Mouse (Mus musculus) cerebellum, adult (tissue): ENCODE data around the gene Nfix.
"Not testable (repeated sequence)": the region's sequence is repeated elsewhere in the genome, so short reads cannot be mapped to it uniquely, and the experiment has no call there.

ENCODE experiments used
- ATAC-seq: cut with Nextera tagmentation; 2 replicates; pipeline ENCODE4 v1.9.2; 2017; ENCODE audit warnings: mild to moderate bottlenecking, moderate library complexity, mixed read lengths; ENCODE audit not compliant: insufficient number of reproducible peaks, low FRiP score, low TSS enrichment

The Nfix gene

GRCm38 (mm10) chr8:84832759-84833742 is 32.9 kb upstream of the Nfix start:
- ATAC-seq: no peak

- peak; percentile 73; the same call in 1 of the 2 replicates for ATAC-seq
Measured at GRCm38 (mm10) chr8:84832034-84832717, 32.0 kb upstream of the Nfix start.

GRCm38 (mm10) chr8:84831490-84831889 is 31.3 kb upstream of the Nfix start, which contains the start of gene Gadd45gip1:
Gene Gadd45gip1 (plus strand): TSS chr8:84831522.
- no peak for ATAC-seq

GRCm38 (mm10) chr8:84826518-84826917 is 26.4 kb upstream of the Nfix start:
- ATAC-seq: not testable (repeated sequence)

- no peak for ATAC-seq
Measured at GRCm38 (mm10) chr8:84825636-84826035, 25.5 kb upstream of the Nfix start.

- peak; percentile 86 for ATAC-seq
Measured at GRCm38 (mm10) chr8:84823653-84824052, 23.5 kb upstream of the Nfix start.

GRCm38 (mm10) chr8:84822723-84823122 is 22.6 kb upstream of the Nfix start, which contains the start of gene Dand5:
Gene Dand5 (minus strand): TSS chr8:84822823.
- no peak for ATAC-seq

GRCm38 (mm10) chr8:84816117-84816516 is 16.0 kb upstream of the Nfix start:
- ATAC-seq: no peak

GRCm38 (mm10) chr8:84815547-84815946 is 15.4 kb upstream of the Nfix start:
- ATAC-seq: peak; percentile 69

- 0 out of 2 replicates have a peak, but pooled peaks have one; percentile 22 for ATAC-seq
Measured at GRCm38 (mm10) chr8:84814555-84815441, 14.7 kb upstream of the Nfix start.

- ATAC-seq: no peak
Measured at GRCm38 (mm10) chr8:84814240-84814554, 14.1 kb upstream of the Nfix start.

- ATAC-seq: no peak
Measured at GRCm38 (mm10) chr8:84813830-84814229, 13.7 kb upstream of the Nfix start.

DNA sequence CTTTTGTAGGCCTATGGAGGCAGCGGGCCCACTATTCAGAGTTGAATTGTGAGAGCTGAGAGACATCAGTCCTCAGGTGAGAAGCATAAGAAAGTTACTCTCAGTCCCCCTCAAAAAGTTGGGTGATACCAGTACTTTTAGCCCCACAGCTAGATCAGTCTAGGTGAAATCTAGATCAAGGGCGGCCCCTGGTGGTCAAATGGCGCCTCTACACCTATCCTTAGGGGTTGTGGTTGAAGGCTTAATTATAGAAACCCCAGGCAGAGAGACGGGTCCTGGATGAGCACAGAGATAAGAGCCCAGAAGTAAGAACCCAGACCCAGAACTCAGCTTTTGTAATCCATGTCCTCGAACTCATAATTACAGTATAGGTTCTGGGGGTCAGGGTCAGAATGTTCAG is 12.9 kb upstream of the Nfix start:
- ATAC-seq: 0 out of 2 replicates have a peak, but pooled peaks have one; percentile 8

DNA sequence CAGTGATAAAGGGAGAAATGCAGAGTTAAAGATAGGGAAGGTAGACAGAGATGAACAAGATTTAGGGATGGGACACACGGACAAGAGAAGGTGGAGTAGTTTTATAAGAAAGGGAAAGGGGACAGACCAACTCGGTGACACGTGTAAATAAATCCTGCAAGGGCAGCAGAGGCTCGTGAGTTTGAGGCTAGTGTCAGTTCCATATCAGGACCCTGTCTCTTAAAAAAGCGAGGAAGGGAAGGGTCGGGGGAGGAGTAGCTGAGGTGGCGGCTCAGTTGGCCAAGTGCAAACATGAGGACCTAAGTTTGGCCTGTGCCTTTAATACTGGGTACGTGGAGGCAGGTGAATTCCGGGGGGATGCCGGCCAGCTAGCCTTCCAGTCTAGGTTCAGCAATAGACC is 11.2 kb upstream of the Nfix start:
- no peak for ATAC-seq

GRCm38 (mm10) chr8:84810896-84811295 is 10.8 kb upstream of the Nfix start:
- peak; percentile 26 for ATAC-seq

- no peak for ATAC-seq
Measured at GRCm38 (mm10) chr8:84809941-84810280, 9.8 kb upstream of the Nfix start.

- ATAC-seq: no peak
Measured at GRCm38 (mm10) chr8:84809109-84809940, 9.2 kb upstream of the Nfix start.

DNA sequence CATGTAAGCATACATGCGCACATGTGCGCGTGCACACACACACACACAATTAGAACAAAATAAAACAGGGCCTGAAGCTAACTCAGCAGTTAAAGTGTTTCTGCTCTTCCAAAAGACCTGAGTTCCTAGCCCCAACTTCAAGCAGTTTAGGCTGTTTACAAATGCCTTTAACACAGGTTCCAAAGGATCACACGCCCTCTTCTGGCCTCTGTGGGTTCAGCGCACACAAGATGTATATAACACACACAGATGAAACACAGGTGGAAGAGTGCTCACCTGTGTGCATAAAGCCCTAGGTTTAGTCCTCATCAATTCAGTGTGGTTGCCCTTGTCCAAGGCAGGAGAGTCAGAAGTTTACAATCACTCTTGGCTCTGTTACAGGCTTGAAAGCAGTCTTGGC is 5.9 kb upstream of the Nfix start:
- no peak for ATAC-seq

DNA sequence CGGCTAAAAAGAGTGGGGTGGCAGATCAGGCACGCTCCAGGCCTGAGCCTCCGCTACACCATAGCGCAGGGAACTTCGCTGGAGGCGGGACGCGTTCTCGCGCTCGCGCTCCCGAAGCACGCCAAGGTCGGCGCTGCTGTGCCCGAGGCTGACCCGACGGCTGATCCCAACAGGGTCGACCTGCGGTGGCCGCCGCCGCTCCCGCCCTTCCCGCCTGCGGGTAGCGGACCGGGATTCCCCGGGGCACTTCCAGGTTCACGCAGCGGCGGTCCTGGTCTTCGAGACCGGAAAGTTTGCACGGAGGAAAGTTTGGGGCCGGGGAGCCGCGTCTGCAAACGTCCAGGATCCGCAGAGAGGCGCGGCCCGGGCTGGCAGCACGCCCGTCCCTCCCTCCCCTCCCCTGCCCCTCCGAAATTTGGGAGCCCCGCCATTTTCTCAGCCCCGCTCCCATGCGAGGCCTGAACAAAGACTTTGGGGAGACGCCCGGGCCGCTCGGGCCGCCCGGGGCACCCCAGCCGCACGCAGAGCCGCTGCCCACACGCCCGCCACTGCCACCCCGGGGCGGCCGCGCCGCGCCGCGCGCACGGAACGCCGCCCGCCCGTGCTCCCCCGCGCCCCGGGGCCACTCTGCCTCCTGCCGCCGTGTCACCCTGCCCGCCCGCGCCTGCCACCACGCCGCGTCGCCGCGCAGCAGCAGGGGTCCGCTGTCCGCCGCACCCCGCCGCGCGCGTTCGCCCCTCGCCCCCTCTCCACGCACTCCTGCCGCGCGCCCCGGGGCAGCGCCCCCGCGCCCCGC is 810 bp downstream of the Nfix start:
- ATAC-seq: no peak
